ENCODE assay signal across 10 mouse cellular contexts in the genomic region with DNA sequence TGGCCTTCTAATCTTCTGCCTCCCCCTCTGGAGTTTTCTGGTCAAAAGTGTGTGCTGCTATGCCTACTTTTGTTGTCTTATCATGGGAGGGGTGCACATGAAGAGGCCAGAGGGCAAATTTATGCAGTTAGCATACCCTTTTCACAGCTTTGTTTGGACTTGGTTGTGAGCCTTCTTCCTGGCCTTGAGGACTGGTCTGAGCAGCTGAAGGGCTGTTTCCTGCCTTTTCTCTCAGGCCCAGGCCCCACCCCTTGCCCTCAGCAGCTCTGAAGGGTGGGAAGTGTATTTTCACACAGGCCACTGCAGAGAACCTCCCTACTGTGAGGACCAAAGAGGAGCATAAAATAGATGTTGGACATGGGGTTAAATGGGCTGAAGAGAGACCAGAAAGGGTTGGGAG. TPM values are rescaled to one million over a fixed set of nuclear protein-coding genes. Genes with fewer than 3 reads are reported as not detected.
DNase-seq lines count a peak whose midpoint lies in the region; ATAC-seq and TF ChIP-seq lines count a peak whose summit lies in the region.
"Had no signal": no experiment of that assay in that cellular context is flagged by ENCODE, and none has a peak within 500 bp of the region (broad histone marks: within the 10 kb centered on the region; RNA-seq: fewer than 3 reads in every experiment).

No protein-coding gene starts in this region.

- peak overlapping the region; percentile 97 for H3K4me3 ChIP-seq in megakaryocyte, embryonic 14.5 days (replicated peaks)
- H3K4me3 ChIP-seq in lung, postnatal 0 days (ENCODE audit: low read depth, low read length), result no peak overlapping the region

- TF ChIP-seq EP300 in lung, postnatal 0 days (IDR thresholded peaks at IDR 0.05), result no peak

- 0 out of 2 replicates have a peak overlapping the region, but pooled peaks have one; percentile 78 for H3K4me2 ChIP-seq in lung, postnatal 0 days (replicated peaks; ENCODE audit: low read depth, low read length)

- H3K27ac ChIP-seq in lung, postnatal 0 days (ENCODE audit: low read length), result no peak overlapping the region

- DNase-seq in cerebellum, adult 11 months, result peak; percentile 14
- no peak for DNase-seq in cerebellum, postnatal 10 days
- peak; percentile 46 to 49 for DNase-seq in heart, postnatal 14 days
- DNase-seq in lung, postnatal 0 days (ENCODE audit: low spot score), result no peak

- peaks cover 61% of the 10 kb centered on the region for H3K4me1 ChIP-seq in megakaryocyte, embryonic 14.5 days
- H3K4me1 ChIP-seq in lung, postnatal 0 days (ENCODE audit: insufficient read depth, low read depth, low read length), result peaks cover 8% of the 10 kb centered on the region

- intact Hi-C loops in heart, postnatal 14 days (cut with DNase I), result no loop called here

- no peaks in the 10 kb centered on the region for H3K9me3 ChIP-seq in megakaryocyte, embryonic 14.5 days
- H3K9me3 ChIP-seq in lung, postnatal 0 days (ENCODE audit: low read length), result no peaks in the 10 kb centered on the region

- H3K36me3 ChIP-seq in megakaryocyte, embryonic 14.5 days (replicated peaks; ENCODE audit: low read length), result peaks cover 49% of the 10 kb centered on the region
- no peaks in the 10 kb centered on the region for H3K36me3 ChIP-seq in lung, postnatal 0 days (ENCODE audit: insufficient read depth, low read length)

- ATAC-seq in megakaryocyte, adult 5-6 weeks (ENCODE audit: poor library complexity, severe bottlenecking), result no peak
- no peak for ATAC-seq in lung, postnatal 0 days
- ATAC-seq in erythroid progenitor cell, adult 5-6 weeks (replicated peaks; ENCODE audit: low FRiP score, poor library complexity, severe bottlenecking), result no peak
- ATAC-seq in granulocyte monocyte progenitor cell, adult 5-6 weeks (replicated peaks; ENCODE audit: poor library complexity, severe bottlenecking), result no peak

- H3K9ac ChIP-seq in lung, postnatal 0 days (replicated peaks; ENCODE audit: low read depth), result no peak overlapping the region

- TF ChIP-seq CTCF in lung, postnatal 0 days (IDR thresholded peaks at IDR 0.05), result no peak

- H3K27me3 ChIP-seq in megakaryocyte, embryonic 14.5 days (replicated peaks), result no peaks in the 10 kb centered on the region
- H3K27me3 ChIP-seq in lung, postnatal 0 days (replicated peaks; ENCODE audit: insufficient read depth, low read length), result peaks cover 4% of the 10 kb centered on the region

RNA-seq across cellular contexts. Expression of a gene that starts 1.5 kb away (rescaled TPM):
- 209 and 434 TPM in 2 replicates for polyA plus RNA-seq in megakaryocyte, embryonic 14.5 days (2012; ENCODE audit: insufficient read depth, low replicate concordance)
- 4.8 and 5.0 TPM in 2 replicates for total RNA-seq in megakaryocyte, adult 5-6 weeks (2015)
- 2.6 and 5.2 TPM in 2 replicates for total RNA-seq in megakaryocyte, adult 5-6 weeks (2017)
- total RNA-seq in heart, postnatal 14 days (2021), result 10 to 100 TPM; 11.7 to 13.3 TPM
- 7.7 and 10.0 TPM in 2 replicates for polyA plus RNA-seq in lung, postnatal 0 days (2015; fragmentation: Nextera tagmentation; extraction: Ambion mirVana)
- total RNA-seq in erythroid progenitor cell, adult 5-6 weeks (2015; ENCODE audit: low replicate concordance), result 2.1 and 5.4 TPM in 2 replicates
- total RNA-seq in erythroid progenitor cell, adult 5-6 weeks (2017; ENCODE audit: low replicate concordance), result 0.68 and 0.90 TPM in 2 replicates
- total RNA-seq in granulocyte monocyte progenitor cell, adult 5-6 weeks (2014; fragmentation: Nextera tagmentation), result 10.9 and 17.5 TPM in 2 replicates
- total RNA-seq in granulocyte monocyte progenitor cell, adult 5-6 weeks (2017), result 7.2 and 8.1 TPM in 2 replicates

RNA-seq across cellular contexts. Expression of a gene that starts 6.0 kb away (rescaled TPM):
- 8.9 and 10.8 TPM in 2 replicates for polyA plus RNA-seq in megakaryocyte, embryonic 14.5 days (2012; ENCODE audit: insufficient read depth, low replicate concordance)
- 0.11 TPM in 1 of 2 replicates, not detected in the other for total RNA-seq in megakaryocyte, adult 5-6 weeks (2015)
- total RNA-seq in megakaryocyte, adult 5-6 weeks (2017), result 1.1 TPM in 1 of 2 replicates, not detected in the other
- total RNA-seq in heart, postnatal 14 days (2021), result 1 to 10 TPM in 1 of 2 experiments, under 1 TPM in 1; 0.93 to 1.1 TPM
- polyA plus RNA-seq in lung, postnatal 0 days (2015; fragmentation: Nextera tagmentation; extraction: Ambion mirVana), result 0.35 and 0.46 TPM in 2 replicates
- total RNA-seq in erythroid progenitor cell, adult 5-6 weeks (2015; ENCODE audit: low replicate concordance), result not detected in 2 replicates
- not detected in 2 replicates for total RNA-seq in erythroid progenitor cell, adult 5-6 weeks (2017; ENCODE audit: low replicate concordance)
- total RNA-seq in granulocyte monocyte progenitor cell, adult 5-6 weeks (2014; fragmentation: Nextera tagmentation), result 0.60 TPM in 1 of 2 replicates, not detected in the other
- total RNA-seq in granulocyte monocyte progenitor cell, adult 5-6 weeks (2017), result 0.04 and 1.8 TPM in 2 replicates

RNA-seq across cellular contexts. Expression of a gene that starts 11.5 kb away (rescaled TPM):
- polyA plus RNA-seq in megakaryocyte, embryonic 14.5 days (2012; ENCODE audit: insufficient read depth, low replicate concordance), result 241 and 376 TPM in 2 replicates
- total RNA-seq in megakaryocyte, adult 5-6 weeks (2015), result 2.9 and 4.2 TPM in 2 replicates
- total RNA-seq in megakaryocyte, adult 5-6 weeks (2017), result 1.1 and 2.4 TPM in 2 replicates
- total RNA-seq in heart, postnatal 14 days (2021), result 1 to 10 TPM; 5.0 to 7.0 TPM
- 2.9 and 3.9 TPM in 2 replicates for polyA plus RNA-seq in lung, postnatal 0 days (2015; fragmentation: Nextera tagmentation; extraction: Ambion mirVana)
- 3.6 TPM in 1 of 2 replicates, not detected in the other for total RNA-seq in erythroid progenitor cell, adult 5-6 weeks (2015; ENCODE audit: low replicate concordance)
- total RNA-seq in erythroid progenitor cell, adult 5-6 weeks (2017; ENCODE audit: low replicate concordance), result not detected in 2 replicates
- 14.1 and 16.3 TPM in 2 replicates for total RNA-seq in granulocyte monocyte progenitor cell, adult 5-6 weeks (2014; fragmentation: Nextera tagmentation)
- 1.2 and 4.4 TPM in 2 replicates for total RNA-seq in granulocyte monocyte progenitor cell, adult 5-6 weeks (2017)
- polyA plus RNA-seq: neural tube, embryonic 11.5 days had no signal

RNA-seq across cellular contexts. Expression of a gene that starts 24.0 kb away (rescaled TPM):
- polyA plus RNA-seq in megakaryocyte, embryonic 14.5 days (2012; ENCODE audit: insufficient read depth, low replicate concordance), result 0.77 TPM in 1 of 2 replicates, not detected in the other
- 0.36 and 0.89 TPM in 2 replicates for total RNA-seq in megakaryocyte, adult 5-6 weeks (2015)
- 0.18 TPM in 1 of 2 replicates, not detected in the other for total RNA-seq in megakaryocyte, adult 5-6 weeks (2017)
- 10 to 100 TPM in 1 of 2 experiments, 1 to 10 TPM in 1; 9.4 to 11.4 TPM for total RNA-seq in heart, postnatal 14 days (2021)
- polyA plus RNA-seq in lung, postnatal 0 days (2015; fragmentation: Nextera tagmentation; extraction: Ambion mirVana), result 11.7 and 12.1 TPM in 2 replicates
- total RNA-seq in erythroid progenitor cell, adult 5-6 weeks (2015; ENCODE audit: low replicate concordance), result 12.2 and 12.3 TPM in 2 replicates
- 10.9 and 14.4 TPM in 2 replicates for total RNA-seq in erythroid progenitor cell, adult 5-6 weeks (2017; ENCODE audit: low replicate concordance)
- total RNA-seq in granulocyte monocyte progenitor cell, adult 5-6 weeks (2014; fragmentation: Nextera tagmentation), result 1.4 TPM in 1 of 2 replicates, not detected in the other
- total RNA-seq in granulocyte monocyte progenitor cell, adult 5-6 weeks (2017), result 0.39 TPM in 1 of 2 replicates, not detected in the other

RNA-seq across cellular contexts. Expression of a gene that starts 48.0 kb away (rescaled TPM):
- 48.6 and 69.2 TPM in 2 replicates for polyA plus RNA-seq in megakaryocyte, embryonic 14.5 days (2012; ENCODE audit: insufficient read depth, low replicate concordance)
- total RNA-seq in megakaryocyte, adult 5-6 weeks (2015), result 28.4 and 30.9 TPM in 2 replicates
- total RNA-seq in megakaryocyte, adult 5-6 weeks (2017), result 39.6 and 41.2 TPM in 2 replicates
- total RNA-seq in heart, postnatal 14 days (2021), result 1 to 10 TPM; 1.4 to 5.7 TPM
- polyA plus RNA-seq in lung, postnatal 0 days (2015; fragmentation: Nextera tagmentation; extraction: Ambion mirVana), result 1.4 and 1.8 TPM in 2 replicates
- 152 and 165 TPM in 2 replicates for total RNA-seq in erythroid progenitor cell, adult 5-6 weeks (2015; ENCODE audit: low replicate concordance)
- total RNA-seq in erythroid progenitor cell, adult 5-6 weeks (2017; ENCODE audit: low replicate concordance), result 245 and 276 TPM in 2 replicates
- 62.4 and 98.0 TPM in 2 replicates for total RNA-seq in granulocyte monocyte progenitor cell, adult 5-6 weeks (2014; fragmentation: Nextera tagmentation)
- 39.8 and 76.7 TPM in 2 replicates for total RNA-seq in granulocyte monocyte progenitor cell, adult 5-6 weeks (2017)
- polyA plus RNA-seq: C2C12 had no signal

Comparison
In these comparisons a context has a peak if more than half of its experiments do, and no peak if none do; other contexts are left out.
1. DNase-seq: peak in cerebellum, adult 11 months (single experiment) and heart, postnatal 14 days (2 of 2); none in cerebellum, postnatal 10 days (0 of 2) and lung, postnatal 0 days (single experiment).